Mouse (Mus musculus): ENCODE results near the gene Arpc4.

Arpc4 gene

DNA sequence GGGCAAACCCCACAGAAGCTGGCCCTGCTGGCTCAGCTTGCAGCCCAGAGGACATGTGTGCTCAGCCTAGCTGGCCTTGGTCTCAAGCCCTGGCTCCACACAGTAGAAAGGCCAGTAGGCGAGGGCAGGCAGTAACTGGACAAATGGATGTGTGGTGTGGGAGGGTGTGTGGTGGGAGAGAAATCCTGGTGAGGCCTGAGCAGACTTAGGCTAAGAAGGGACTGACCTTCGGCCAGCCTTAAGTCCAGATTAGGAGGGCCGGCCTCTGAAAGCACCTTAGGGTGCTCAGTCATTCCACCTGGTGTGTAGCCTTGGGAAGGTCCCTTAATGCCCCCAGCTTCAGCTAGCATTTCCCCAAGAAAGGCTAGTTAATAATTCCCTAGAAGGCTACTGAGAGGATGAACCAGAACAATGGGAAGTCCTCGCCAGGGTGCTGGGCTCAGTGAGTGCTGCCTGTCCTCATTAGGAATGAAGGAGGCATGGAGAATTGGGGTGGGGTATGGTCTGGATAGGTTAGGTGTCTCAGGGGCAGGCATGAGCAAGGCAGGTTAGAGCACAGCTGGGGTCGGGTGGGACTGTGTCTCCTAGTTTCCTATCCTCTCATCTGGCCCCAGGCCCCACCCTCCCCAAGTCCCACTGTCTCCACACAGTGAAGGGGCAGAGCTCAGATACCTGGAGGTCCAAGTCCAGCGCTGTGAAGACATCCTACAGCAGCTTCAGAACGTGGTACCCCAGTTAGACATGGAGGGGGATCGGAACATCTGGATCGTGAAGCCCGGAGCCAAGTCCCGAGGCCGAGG, 26.9 kb downstream of the Arpc4 start:
- DNase-seq (ENCODE audit: low spot score): no peak

DNA sequence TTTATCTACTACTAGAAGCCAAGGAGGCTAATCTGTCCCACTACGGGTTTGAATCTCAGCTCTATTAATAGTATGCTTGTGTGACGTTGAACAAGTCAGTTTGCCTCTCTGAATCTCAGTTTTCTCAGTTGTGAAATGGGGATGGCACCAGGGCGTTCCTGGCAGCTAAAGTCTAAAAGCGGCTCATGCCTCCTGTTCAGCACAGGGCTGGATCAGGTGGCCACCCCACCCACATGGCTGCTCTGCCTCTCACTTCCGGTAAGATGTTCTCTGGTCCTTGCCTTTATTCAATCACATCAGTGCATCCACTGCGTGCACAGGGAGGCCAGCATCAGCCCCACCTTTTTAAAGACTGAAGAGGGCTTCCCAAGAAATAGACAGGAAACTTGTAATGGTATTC, 27.6 kb downstream of the Arpc4 start:
- DNase-seq (ENCODE audit: low spot score): no peak

DNA sequence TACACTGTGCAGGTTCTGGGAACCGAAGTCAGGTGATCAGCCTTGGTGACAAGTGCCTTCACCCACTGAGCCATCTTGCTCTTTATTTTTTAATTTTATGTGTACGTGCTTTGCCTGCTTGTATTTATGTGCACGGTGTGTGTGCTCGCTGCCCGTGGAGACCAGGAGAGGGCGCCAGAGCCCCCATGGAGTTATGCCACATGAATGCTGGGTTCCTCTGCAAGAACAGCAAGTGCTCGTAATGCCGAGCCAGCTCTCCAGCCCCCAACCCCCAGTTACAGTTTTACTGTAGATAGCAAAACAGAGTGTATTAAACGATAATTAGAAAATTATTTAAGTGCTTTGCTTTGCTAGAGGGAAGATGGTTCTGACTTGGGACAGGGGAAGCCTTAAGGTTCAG, 28.8 kb downstream of the Arpc4 start:
- DNase-seq (ENCODE audit: low spot score): peak; percentile 15

DNA sequence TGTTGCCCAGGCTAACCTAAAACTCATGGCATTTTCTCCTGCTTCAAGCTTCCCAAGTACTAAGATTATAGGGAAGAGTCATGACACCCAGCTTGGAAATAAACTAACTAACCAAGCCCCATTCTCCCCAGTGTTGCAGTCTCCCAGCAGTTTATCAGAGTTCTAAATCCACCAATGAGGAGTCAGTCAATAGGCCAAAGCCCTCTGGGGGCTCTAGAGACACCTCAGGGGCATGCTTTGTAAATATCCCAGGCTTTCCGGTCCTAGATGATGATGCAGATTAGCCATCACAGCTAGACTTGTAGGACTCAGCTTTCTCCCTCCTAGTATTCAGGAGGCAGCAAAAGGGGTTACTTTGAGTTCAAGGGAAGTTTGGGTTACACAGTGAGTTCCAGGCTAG, 32.1 kb downstream of the Arpc4 start:
- no peak for DNase-seq (ENCODE audit: low spot score)

DNA sequence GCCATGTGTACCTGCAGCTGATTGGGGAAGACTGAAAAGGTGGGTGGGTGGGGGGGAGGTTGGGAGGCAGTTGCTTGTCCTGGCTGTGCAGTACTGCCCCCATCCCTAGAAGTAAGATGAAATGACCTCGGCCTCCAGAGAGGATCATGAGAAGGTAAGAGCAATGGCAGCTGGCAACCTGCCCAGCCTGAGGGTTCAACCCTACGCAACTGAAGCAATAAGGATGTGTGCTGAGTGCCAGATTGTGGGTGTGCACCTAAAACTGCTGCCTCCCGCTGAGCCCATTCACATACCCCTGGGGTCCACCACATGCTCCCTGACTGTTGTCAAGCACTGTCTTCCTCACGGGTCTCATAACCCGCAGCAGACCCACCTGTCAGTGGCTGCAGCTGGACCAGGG, 38.5 kb downstream of the Arpc4 start:
- no peak for DNase-seq (ENCODE audit: low spot score)

DNA sequence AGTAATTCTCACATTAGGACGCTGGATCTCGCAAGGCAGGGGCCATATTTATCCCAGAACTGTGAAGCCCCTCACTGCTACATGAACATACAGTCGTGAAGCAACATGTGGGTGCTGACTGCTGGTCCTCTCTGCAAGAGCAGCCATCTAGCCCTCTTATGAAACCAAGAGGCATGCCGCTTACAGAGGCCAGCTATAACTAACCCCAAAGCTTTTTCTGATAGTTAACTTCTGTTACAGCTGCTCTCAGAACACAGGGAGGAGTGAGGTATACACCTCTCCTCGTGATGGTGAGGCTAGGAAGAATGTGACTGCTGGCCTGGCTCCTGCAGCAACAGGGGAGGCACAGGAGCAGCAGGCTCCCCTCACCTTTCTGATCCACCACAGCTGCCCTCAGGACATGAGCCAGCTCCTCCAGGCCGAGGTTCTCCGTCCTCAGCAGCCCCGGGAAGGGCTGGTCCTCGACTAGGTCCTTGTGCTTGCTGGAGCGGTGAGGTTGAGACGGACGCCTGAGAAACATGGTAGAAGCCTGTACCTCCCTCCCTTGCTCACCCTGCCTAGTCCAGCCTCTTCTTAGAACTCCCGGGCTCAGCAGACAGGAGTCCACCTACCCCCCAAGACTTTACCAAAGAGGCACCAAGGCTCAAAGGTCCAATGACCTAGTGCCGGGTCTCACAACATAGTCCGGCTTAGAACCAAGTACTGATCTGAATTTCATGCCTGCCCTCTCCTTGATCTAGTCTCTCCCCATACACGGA, 40.7 kb downstream of the Arpc4 start:
- DNase-seq (ENCODE audit: low spot score): no peak

DNA sequence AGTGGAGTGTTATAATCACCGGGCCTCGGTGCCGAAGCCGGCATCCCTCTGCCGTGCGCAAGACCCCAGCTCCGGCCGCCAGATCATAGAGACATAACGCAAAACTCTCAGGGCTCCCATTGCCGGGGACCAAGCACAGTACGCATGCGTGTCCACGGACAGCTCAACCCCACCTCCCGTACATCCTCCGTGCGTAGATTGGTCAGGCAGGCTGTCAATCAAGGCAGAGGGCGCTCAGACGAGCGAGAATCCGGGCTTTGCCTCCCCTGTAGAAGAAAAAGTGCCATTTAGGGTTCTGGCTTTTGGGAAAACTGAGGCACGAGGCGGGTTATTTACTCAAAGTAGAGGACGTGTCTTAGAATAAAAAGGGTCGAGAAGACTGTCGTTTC, 41.3 kb downstream of the Arpc4 start, which contains the start of gene Rpusd3:
Rpusd3 (minus strand) TSS at position 142 of the 389 bp plus-strand sequence.
- DNase-seq (ENCODE audit: low spot score): peak; percentile 99

DNA sequence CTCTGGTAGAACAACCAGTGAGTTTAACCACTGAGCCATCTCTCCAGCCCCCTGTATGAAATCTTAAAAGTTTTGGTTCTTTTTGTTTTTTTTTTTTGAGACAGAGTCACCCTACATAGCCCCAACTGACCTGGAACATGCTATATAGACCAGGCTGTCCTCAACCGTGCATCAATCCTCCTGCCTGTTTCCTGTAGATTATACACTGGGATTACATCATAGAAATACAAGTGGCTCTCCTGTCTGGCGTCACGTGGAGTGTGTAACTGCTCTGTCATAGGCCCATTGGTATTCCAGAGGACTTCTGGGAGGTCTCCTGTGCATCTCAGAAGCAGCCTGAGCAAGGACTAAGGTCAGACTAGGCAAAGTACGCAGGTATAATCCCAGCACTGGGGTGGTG, 45.1 kb downstream of the Arpc4 start:
- DNase-seq (ENCODE audit: low spot score): no peak

DNA sequence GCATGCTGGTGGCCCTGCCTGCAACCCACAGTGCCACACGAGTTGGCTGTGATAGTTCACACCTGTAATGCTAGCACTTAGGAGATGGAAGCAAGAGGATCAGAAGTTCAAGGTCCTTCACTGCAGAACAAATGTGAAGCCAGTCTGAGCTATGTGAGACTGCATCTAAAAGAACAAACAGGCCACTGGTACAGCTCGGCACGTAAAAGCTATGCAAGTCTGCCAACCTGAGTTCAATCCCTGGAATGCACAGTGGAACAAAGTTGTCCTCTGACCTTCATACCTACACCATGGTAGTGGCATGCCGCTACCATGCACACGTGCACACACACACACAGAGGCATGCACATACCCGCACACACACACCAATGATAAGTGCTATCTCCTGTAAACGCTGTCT, 46.3 kb downstream of the Arpc4 start:
- DNase-seq (ENCODE audit: low spot score): no peak

DNA sequence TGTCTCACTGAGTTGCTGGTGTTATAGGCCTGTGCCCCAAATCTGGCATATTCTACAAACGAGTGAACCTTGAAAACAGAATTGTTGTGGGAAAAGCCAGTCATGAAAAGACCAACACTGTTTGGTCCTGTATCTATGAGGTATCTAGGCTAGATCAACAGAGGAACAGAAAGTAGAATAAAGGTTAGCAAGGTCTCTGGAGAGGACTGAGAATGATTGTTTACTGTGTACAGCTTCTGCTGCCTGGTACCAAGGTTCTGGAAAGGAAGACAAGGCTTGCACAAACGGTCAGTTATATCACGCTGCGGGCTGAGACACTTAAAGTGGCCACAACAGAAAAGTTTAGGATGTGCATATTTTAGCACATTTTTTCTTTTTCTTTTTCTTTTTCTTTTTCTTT, 48.8 kb downstream of the Arpc4 start:
- DNase-seq (ENCODE audit: low spot score): no peak

DNA sequence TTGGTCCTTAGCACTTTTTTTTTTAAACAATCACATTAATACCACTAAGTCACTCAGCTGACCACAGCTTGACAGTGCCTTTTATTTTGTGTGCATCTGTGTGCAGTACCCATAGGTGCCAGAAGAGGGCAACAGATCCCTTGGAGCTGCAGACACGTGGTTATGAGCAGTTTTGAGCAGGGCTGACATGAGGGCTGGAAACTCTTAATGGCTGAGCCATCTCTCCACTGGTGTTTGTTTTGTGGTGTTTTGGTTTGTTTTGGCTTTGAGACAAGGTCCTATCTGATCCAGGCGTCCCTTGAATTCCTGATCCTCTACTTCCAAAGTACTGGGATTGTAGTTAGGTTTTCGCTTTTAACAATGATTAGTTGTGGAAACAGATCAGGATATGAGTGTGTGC, 49.5 kb downstream of the Arpc4 start:
- DNase-seq (ENCODE audit: low spot score): peak; percentile 61

DNA sequence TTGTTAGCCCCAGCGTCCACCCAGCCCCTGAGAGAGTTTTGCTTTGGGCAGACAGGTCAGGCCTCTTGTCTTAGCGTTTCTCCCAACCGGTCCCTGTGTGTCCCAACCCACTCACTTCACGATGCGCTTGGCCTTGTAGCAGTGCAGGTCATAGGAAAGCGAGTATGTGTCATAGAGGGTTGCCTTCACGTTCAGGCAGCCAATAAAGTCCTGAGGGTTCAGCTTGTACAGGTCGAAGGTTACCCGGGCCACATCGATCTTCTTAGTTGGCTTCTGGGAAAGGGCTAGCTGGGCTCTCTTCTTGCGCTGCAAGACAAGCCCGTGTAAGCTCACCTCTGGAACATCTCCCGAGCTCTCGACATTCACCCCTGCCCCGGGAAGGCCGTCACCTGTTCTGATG, 50.1 kb downstream of the Arpc4 start:
- DNase-seq (ENCODE audit: low spot score): no peak

DNA sequence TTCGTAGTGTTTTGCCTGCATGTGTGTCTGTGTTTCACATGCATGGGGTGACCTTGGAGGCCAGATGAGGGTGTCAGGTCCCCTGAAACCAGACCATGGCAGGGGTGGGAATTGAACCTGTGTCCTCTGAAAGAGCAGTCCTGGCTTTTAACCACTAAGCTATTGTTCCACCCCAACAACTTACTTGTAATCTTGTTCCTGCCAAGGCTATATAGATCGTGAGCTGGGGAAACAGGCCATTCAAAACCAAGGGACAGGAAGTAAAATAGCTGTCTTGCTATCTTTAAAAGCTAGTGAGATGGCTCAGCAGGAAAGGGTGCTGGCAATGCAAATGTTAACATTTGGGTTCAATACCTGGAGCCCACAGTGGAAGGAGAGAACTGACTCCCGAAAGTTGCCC, 52.0 kb downstream of the Arpc4 start:
- no peak for DNase-seq (ENCODE audit: low spot score)

DNA sequence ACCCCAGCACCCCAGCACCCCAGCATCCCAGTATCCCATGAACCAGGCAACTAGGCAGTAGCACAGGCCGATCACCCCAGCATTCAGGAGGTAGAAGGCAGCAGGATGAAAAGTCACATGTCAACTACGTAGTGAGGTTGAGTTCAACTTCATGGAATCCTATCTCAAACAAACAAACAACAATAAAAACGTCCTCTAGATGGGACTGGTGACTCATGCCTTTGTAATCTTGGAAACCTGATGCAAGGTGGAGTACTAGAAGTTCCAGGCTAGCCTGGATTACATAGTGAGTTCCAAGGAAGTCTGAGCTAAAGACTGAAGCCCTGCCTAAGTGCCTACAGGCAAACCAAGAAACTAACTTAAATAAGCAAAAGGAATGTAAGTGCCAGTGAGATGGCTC, 52.9 kb downstream of the Arpc4 start:
- DNase-seq (ENCODE audit: low spot score): no peak

DNA sequence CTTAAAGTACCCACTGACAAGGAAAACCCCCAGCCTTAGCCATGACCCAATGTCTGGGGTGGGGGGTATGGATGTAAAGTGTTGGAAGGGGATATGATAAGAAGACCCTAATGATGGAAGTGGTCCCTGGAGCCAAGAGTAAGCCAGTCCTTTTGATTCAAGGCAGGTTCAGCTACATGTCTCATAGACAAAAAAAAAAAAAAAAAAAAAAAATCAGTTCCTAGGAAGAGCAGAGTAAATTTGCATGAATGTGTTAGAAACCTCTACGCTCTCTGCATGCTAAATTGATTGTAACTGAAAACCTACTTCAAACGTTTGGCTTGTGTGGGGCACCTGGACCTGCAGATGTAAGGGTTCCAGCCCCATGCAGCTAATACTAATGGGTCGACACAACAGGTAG, 53.9 kb downstream of the Arpc4 start:
- DNase-seq (ENCODE audit: low spot score): no peak

DNA sequence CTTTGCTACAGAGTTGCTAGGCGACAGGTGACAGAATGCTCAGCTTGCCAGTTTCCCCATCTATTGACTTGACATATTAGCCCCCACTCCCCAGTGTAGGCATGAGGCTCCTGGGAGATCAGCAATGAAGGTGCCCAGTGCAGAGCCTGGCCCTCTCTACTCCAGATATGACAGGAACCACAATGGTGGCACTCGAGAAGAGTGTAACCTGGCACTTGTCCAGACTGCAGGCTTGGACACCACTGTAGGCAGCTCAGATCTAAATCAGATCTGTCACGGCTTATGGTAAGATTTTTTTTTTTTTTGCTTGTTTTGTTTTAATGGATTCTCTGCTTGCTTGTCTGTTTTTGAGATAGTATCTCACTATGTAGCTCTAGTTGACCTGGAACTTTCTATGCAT, 55.7 kb downstream of the Arpc4 start:
- no peak for DNase-seq (ENCODE audit: low spot score)

DNA sequence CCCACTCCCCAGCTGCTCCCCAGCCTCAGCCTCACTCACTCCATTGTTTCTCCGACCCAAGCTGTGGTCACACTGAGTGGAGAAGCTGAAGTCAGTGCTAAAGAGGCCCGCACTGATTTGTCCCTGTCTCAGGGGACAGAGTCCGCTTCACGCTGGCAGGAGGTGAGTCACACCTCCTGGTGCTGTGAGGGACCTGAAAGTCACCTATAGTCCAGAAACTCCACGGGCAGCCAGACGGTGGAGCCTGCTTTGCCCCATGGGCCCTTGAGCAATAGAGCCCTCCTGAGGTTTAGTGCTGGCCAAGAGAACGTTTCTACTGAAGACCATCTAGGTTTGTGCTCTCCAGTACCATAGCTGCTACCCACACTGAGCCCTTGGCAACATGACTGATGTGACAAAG, 56.8 kb downstream of the Arpc4 start:
- DNase-seq (ENCODE audit: low spot score): no peak

DNA sequence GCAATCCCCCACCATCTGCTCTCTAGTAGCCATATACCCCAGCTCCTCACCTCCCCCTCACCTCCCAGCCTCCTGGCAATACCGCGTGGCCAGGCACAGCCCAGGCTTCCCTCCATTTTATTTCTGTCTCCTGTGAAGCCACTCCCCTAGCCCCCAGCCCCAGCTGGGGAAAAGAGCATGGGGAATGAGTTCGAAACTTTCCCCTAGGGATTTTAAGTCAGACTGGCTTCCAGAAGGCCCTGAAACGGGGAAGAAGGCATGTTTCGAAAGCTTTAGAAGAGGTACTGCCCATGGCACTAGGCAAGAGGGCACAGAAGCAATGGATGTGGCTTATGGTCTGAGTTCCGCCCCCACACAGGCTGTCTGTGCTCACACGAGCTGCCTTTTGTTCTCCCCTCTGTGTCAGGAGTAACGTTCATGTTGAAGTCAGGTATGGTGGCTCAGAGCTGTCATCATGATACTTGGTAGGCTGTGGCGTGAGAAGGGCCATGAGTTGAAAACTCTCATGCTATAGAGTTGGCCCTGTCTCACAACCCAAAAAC, 57.8 kb downstream of the Arpc4 start, which contains the start of gene Cidec:
Cidec (minus strand) TSS at position 97 of the 542 bp plus-strand sequence.
- no peak for DNase-seq (ENCODE audit: low spot score)

DNA sequence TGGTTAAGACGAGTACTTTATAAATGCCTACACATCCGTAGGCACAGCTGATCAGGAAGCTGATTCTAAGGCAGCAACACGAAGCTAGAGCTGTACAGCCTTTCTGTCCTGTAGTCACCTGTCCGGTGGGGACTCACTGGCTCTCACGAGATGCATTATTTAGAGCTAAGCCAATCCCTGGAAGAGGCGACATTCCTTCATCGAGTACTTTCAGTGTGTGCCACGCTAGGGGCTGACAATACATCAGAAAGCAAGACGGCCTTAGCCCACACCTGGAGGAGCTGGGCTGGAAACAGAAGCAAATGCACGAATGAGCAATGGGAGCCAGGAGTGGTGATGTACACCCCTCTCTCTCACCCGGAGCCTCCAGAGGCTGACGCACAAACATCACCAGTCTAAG, 59.2 kb downstream of the Arpc4 start:
- DNase-seq (ENCODE audit: low spot score): no peak

DNA sequence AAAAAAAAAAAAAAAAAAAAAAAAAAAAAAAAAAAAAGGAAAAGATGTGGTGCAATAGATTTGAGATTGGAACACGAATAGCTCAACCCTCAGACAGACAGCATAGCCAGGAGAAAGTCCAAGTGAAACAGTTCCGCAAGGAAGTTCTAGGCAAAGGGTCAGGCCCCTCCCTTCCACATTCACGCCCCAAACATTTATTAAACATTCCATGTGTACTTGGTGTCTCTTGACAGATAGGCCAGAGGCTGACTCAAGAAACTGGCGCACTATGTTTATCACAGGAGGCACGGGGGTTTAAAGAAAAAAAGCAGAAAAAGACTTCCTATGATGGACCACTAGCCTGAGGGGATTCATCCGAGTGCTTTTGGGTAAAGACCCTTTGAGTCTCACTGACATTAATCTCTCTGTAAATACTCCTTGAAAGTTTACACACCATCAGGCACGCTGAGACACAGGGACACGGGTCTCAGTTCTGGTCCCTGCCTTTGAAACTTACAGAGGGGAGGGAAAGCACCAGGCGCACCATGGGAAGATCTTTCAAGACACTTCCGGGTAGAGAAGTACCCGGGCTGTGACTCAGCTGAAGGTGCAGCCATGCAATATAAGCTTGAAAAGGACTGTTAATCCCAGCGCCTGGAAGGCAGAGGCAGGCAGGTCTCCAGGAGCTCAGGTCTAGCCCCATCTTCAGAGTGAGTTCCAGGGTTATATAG, 61.0 kb downstream of the Arpc4 start:
- no peak for DNase-seq (ENCODE audit: low spot score)
